Mouse (Mus musculus) G1E-ER4 (cell line): Measurements from ENCODE around the gene Cbfa2t2. TPM values are rescaled to one million over a fixed set of nuclear protein-coding genes. Genes with fewer than 3 reads are reported as not detected.

ENCODE experiments used
- GATA1 ChIP-seq: IDR thresholded peaks from one replicate; pipeline ENCODE4 v1.8.0; 2012; ENCODE audit warnings: low read length, inconsistent platforms
- polyA plus RNA-seq: library from polyadenylated mRNA; stranded (reverse); fragments of >175 nt; gene quantifications from 2 replicates; pipeline ENCODE4 v1.2.3, GENCODE M21; 2012

The Cbfa2t2 gene
- polyA plus RNA-seq, 1 experiment, result 8.8 TPM

DNA sequence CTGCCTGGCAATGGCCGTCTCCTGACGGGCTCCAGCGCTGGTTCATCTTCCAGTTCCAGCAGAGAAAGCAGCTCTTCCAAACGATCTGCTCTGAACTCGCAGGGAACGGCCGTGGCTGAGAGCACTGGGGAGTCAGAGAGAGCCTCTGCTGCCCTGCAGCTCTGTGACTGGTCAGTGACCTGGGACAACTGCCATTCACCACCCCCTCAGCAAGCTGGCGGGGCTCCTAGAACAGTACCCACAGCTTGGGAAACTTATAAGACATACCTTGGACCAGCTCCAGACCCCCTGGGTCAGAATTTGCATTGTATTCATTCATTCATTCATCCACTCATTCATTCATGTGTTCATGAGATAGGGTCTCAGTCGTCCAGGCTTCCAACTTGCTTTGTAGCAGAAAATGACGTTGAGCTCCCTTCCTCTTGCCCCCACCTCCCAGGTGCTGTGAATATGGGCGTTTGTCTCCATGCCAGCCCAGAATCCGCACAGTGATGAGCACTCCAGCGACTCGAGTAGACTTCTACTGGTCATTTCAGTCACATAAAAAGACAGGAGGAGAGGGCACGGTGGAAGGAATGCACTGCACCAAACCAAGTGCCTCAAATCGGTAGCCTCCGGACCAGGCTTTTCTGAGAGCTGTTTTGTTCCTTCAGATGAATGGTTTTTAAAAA lies 148.8 kb downstream of the Cbfa2t2 start:
- TF ChIP-seq GATA1, result no peak

DNA sequence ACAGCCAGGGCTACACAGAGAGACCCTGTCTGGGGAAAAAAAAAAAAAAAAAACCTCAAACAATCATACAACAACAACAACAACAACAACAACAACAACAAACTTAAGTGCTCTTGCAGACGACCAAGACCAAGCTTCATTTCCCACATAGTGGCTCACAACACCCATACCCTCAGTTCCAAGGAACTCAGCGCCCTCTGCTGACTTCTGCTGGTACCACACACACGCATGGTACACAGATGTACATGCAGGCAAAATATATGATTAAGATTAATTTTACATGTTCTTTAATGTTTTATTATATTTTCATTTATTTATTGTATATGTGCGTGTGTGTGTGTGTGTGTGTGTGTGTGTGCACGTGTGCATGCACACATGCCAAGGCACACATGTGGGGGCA lies 150.1 kb downstream of the Cbfa2t2 start:
- no peak for TF ChIP-seq GATA1

Other genes starting within 250 kb of the Cbfa2t2 start
- gene Bpifb1, start 245.7 kb upstream of the Cbfa2t2 start, polyA plus RNA-seq, result not detected in 2 replicates
- not detected in 2 replicates for gene Bpifb5, start 212.7 kb upstream of the Cbfa2t2 start, polyA plus RNA-seq
- gene Bpifb9a, start 178.6 kb upstream of the Cbfa2t2 start, polyA plus RNA-seq, result not detected in 2 replicates
- not detected in 2 replicates for gene Bpifb9b, start 129.3 kb upstream of the Cbfa2t2 start, polyA plus RNA-seq
- 0.73 and 1.9 TPM in 2 replicates for gene Cdk5rap1, start 63.5 kb upstream of the Cbfa2t2 start, polyA plus RNA-seq
- gene Snta1, start 28.4 kb upstream of the Cbfa2t2 start, polyA plus RNA-seq, result not detected in 2 replicates
- 0.27 TPM in 1 of 2 replicates, not detected in the other for gene 1700003F12Rik, start 110.6 kb downstream of the Cbfa2t2 start, polyA plus RNA-seq
- 0.06 TPM in 1 of 2 replicates, not detected in the other for gene Actl10, start 115.3 kb downstream of the Cbfa2t2 start, polyA plus RNA-seq
- gene Necab3, start 122.4 kb downstream of the Cbfa2t2 start, polyA plus RNA-seq, result 4.0 and 5.2 TPM in 2 replicates
- 77.0 and 90.7 TPM in 2 replicates for gene E2f1, start 133.4 kb downstream of the Cbfa2t2 start, polyA plus RNA-seq
- gene Pxmp4, start 167.2 kb downstream of the Cbfa2t2 start, polyA plus RNA-seq, result 7.7 and 9.0 TPM in 2 replicates
- 8.9 and 10.5 TPM in 2 replicates for gene Zfp341, start 176.8 kb downstream of the Cbfa2t2 start, polyA plus RNA-seq
- 1.0 and 1.7 TPM in 2 replicates for gene 4930519P11Rik, start 177.0 kb downstream of the Cbfa2t2 start, polyA plus RNA-seq
- gene Chmp4b, start 215.2 kb downstream of the Cbfa2t2 start, polyA plus RNA-seq, result 127 and 144 TPM in 2 replicates